Mouse (Mus musculus): Measurements from ENCODE around the gene Irf4.

The Irf4 gene

DNA sequence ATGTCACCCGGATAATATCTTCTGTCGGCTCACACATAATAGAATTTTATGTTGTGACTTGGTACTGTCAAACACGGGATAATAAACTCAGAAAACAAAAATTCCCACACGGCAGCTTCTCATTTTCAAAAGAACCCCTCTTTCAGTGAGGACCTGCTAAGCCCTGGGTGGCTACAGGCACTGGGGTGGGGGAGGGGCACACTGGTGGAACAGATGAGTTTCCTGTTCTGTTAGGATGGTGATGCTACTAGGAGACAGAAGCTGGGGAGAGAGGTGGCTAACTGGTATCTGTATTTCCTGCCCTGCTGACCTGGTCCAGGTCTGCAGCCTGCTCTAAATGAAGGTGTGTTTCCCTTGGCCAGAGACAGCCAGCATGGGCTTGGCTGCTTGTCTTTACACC, 52.9 kb downstream of the Irf4 start:
- no peak for DNase-seq (ENCODE audit: low spot score in 2 of 2)

DNA sequence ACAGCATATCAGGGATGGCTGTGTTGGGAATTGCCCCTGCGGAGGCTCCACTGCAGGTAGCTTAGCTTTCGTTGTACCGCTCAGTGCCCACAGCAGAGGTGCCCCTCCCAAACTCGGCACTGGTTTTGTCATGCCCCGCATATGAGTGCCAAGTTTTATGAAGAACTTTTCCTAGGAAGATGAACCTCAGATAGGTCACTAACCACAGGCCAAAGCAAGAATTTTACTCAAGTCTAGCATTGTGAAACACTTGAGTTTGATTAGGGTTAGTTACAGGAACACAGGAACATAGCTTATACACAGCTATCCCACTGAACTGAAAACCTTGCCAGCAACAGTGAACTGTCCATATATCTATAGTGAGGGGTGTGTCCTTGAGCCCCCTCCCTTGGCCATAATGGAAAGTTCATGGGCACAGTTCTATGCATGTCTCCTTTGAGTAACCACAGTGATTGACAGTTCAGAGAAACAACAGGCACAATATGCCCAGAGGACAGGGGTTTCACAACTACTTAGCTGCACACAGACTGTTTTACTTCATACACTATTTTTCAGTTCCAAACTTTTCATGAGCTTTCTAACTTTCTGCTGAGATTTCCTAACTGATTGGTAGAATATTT, 53.4 kb downstream of the Irf4 start:
- no peak for DNase-seq (ENCODE audit: low spot score in 2 of 2)

DNA sequence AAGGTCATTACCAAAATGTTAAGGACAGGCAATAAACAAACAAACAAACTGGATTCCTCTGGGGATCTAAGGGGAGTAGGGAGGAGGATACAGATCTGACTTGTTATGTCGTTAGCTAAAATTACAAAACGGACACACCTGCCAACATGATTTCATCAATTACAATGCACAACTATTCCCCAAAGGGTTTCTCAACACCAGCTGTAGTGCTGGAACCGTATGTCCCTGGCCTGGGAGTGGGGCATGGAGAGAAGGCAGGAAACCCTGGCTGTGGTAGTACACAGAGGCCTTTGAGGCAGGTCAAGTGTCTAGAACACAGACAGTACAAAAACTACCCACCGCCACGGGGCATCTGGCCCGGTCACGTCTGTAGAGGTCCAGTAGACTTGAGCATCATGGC, 60.2 kb downstream of the Irf4 start:
- DNase-seq (ENCODE audit: low spot score in 2 of 2), result no peak

DNA sequence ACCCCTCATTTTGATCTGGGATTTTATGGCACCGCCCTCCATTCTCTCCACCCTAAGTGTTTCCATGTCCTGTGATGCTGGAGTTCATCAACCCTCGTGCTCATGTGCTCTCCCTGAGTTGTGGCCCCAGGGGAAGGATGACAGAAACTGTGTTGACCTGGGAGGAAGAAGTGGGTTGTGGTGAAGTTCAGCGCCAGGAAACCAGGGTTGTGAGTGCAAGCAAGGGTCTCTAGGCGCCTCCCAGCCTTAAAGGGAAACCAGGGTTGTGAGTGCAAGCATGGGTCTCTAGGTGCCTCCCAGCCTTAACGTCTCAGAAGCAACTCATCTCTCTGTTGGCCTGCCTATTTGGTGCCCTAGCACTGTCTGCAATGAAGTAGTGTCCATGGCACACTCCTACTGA, 64.4 kb downstream of the Irf4 start:
- no peak for DNase-seq (ENCODE audit: low spot score in 2 of 2)

- DNase-seq (ENCODE audit: low spot score in 2 of 2), result no peak
Observed at GRCm38 (mm10) chr13:30814256-30814655, 65.2 kb downstream of the Irf4 start.

Measured in frontal cortex, postnatal 14 days (tissue).